In the genomic region with DNA sequence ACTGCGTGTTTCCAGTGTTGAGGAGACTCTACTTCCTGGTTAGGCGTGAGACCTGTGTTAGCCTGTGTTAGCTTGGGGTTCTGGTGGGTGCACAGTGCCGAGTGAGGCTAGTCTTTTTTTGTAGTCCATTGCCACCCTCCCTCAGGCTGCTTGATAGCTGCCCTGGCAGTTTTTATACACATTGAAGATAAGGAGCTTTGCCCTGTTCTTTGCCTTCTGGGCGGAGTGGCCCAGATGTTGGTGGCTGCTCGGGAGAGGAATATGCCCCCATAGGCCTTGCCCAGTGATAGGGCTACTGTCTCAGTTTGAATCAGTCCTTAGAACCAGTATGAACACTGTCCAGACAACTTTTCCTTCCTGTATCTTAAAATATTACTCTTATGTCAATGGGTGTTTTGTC, we compare ENCODE assay signal across 16 mouse cellular contexts. TPM values are rescaled to one million over a fixed set of nuclear protein-coding genes. Genes with fewer than 3 reads are reported as not detected.
DNase-seq lines count a peak whose midpoint lies in the region; ATAC-seq and TF ChIP-seq lines count a peak whose summit lies in the region.
"Had no signal": no experiment of that assay in that cellular context is flagged by ENCODE, and none has a peak within 500 bp of the region (broad histone marks: within the 10 kb centered on the region; RNA-seq: fewer than 3 reads in every experiment).

No protein-coding gene starts in this region.

- no peak for TF ChIP-seq CTCF in gastrocnemius, adult 2 months (IDR thresholded peaks at IDR 0.05)
- no peak for TF ChIP-seq CTCF in liver, embryonic 14.5 days (IDR thresholded peaks at IDR 0.05; ENCODE audit: low read depth)
- no peak for TF ChIP-seq CTCF in hindbrain, postnatal 0 days (IDR thresholded peaks at IDR 0.05; ENCODE audit: low read depth)

- H3K4me2 ChIP-seq in liver, embryonic 14.5 days (ENCODE audit: low read depth): peak overlapping the region; percentile 23
- H3K4me2 ChIP-seq in stomach, embryonic 15.5 days: no peak overlapping the region
- H3K4me2 ChIP-seq in hindbrain, postnatal 0 days (ENCODE audit: low read depth, low read length): no peak overlapping the region
- H3K4me2 ChIP-seq: embryonic facial prominence, embryonic 13.5 days; forebrain, embryonic 12.5 days; hindbrain, embryonic 13.5 days; midbrain, embryonic 12.5 days had no signal

- peak overlapping the region; percentile 99 for H3K27ac ChIP-seq in gastrocnemius, adult 2 months
- H3K27ac ChIP-seq in liver, embryonic 14.5 days: no peak overlapping the region
- 0 out of 2 replicates have a peak overlapping the region, but pooled peaks have one; percentile 42 for H3K27ac ChIP-seq in stomach, embryonic 15.5 days
- H3K27ac ChIP-seq in hindbrain, postnatal 0 days: no peak overlapping the region
- H3K27ac ChIP-seq: forebrain, embryonic 12.5 days; hindbrain, embryonic 13.5 days; midbrain, embryonic 12.5 days had no signal

- peak; percentile 42; the same call in 1 of the 2 replicates for ATAC-seq in liver, embryonic 14.5 days (ENCODE audit: insufficient read depth)
- no peak for ATAC-seq in stomach, embryonic 15.5 days (ENCODE audit: insufficient read depth, low FRiP score, low read depth)
- no peak for ATAC-seq in hindbrain, postnatal 0 days

- DNase-seq in gastrocnemius, adult 2 months: no peak
- no peak for DNase-seq in gastrocnemius, postnatal 4 days (ENCODE audit: low spot score in 2 of 2)
- peak; percentile 18 for DNase-seq in kidney, adult 9 months
- no peak for DNase-seq in kidney, postnatal 4 days
- DNase-seq in liver, embryonic 14.5 days (ENCODE audit: low read depth in 3 of 3, low spot score in 3 of 3): no peak
- DNase-seq in right cerebral cortex, postnatal 36 days (ENCODE audit: low spot score in 2 of 2): no peak
- no peak for DNase-seq in hindbrain, postnatal 0 days (ENCODE audit: low spot score)
- DNase-seq: cerebellum, adult 11 months; kidney, adult 11 months; lung, postnatal 10 days had no signal

- no peaks in the 10 kb centered on the region for H3K36me3 ChIP-seq in liver, embryonic 14.5 days (replicated peaks; ENCODE audit: control insufficient read depth, insufficient read depth, low read depth)
- no peaks in the 10 kb centered on the region for H3K36me3 ChIP-seq in stomach, embryonic 15.5 days
- H3K36me3 ChIP-seq in hindbrain, postnatal 0 days (ENCODE audit: insufficient read depth, low read length): no peaks in the 10 kb centered on the region
- H3K36me3 ChIP-seq: forebrain, embryonic 12.5 days; hindbrain, embryonic 13.5 days; midbrain, embryonic 12.5 days had no signal

- no peaks in the 10 kb centered on the region for H3K9me3 ChIP-seq in liver, embryonic 14.5 days (ENCODE audit: control insufficient read depth, low read length)
- H3K9me3 ChIP-seq in stomach, embryonic 15.5 days: no peaks in the 10 kb centered on the region
- no peaks in the 10 kb centered on the region for H3K9me3 ChIP-seq in hindbrain, postnatal 0 days (ENCODE audit: low read length)
- H3K9me3 ChIP-seq: embryonic facial prominence, embryonic 13.5 days; forebrain, embryonic 12.5 days; hindbrain, embryonic 13.5 days; midbrain, embryonic 12.5 days had no signal

- intact Hi-C loops in gastrocnemius, adult 2 months (cut with DNase I): no loop called here

- WGBS in liver, embryonic 14.5 days (ENCODE audit: insufficient replicate concordance): 20% methylated on average over 5 of the region's 5 CpGs
- WGBS in stomach, embryonic 15.5 days: 68% methylated on average over 5 of the region's 5 CpGs
- 90% methylated on average over 5 of the region's 5 CpGs for WGBS in hindbrain, postnatal 0 days

- no peaks in the 10 kb centered on the region for H3K27me3 ChIP-seq in liver, embryonic 14.5 days (ENCODE audit: control insufficient read depth, insufficient read depth, low read length)
- H3K27me3 ChIP-seq in stomach, embryonic 15.5 days (replicated peaks): no peaks in the 10 kb centered on the region
- H3K27me3 ChIP-seq in hindbrain, postnatal 0 days (ENCODE audit: insufficient read depth, low read length): no peaks in the 10 kb centered on the region
- H3K27me3 ChIP-seq: embryonic facial prominence, embryonic 13.5 days; forebrain, embryonic 12.5 days; hindbrain, embryonic 13.5 days; midbrain, embryonic 12.5 days had no signal

- peaks cover 16 to 42% of the 10 kb centered on the region in 2 experiments for H3K4me1 ChIP-seq in liver, embryonic 14.5 days (replicated peaks; ENCODE audit: control insufficient read depth in 2 of 2, insufficient read depth in 2 of 2, low read length in 1 of 2)
- H3K4me1 ChIP-seq in stomach, embryonic 15.5 days: peaks cover 65% of the 10 kb centered on the region
- peaks cover 18% of the 10 kb centered on the region for H3K4me1 ChIP-seq in hindbrain, postnatal 0 days (ENCODE audit: insufficient read depth, low read length)

- H3K4me3 ChIP-seq in gastrocnemius, adult 2 months: peak overlapping the region; percentile 100
- no peak overlapping the region for H3K4me3 ChIP-seq in liver, embryonic 14.5 days (ENCODE audit: insufficient read depth in 1 of 2, low read depth in 2 of 2, low read length in 2 of 2)
- no peak overlapping the region for H3K4me3 ChIP-seq in stomach, embryonic 15.5 days (replicated peaks)
- no peak overlapping the region for H3K4me3 ChIP-seq in hindbrain, postnatal 0 days (ENCODE audit: low read length)
- H3K4me3 ChIP-seq: embryonic facial prominence, embryonic 13.5 days; forebrain, embryonic 12.5 days; hindbrain, embryonic 13.5 days; midbrain, embryonic 12.5 days; myocyte had no signal

- no peak for TF ChIP-seq EP300 in liver, embryonic 14.5 days (IDR thresholded peaks at IDR 0.05; ENCODE audit: low read depth)

- no peak overlapping the region for H3K9ac ChIP-seq in liver, embryonic 14.5 days (replicated peaks)
- H3K9ac ChIP-seq in stomach, embryonic 15.5 days: no peak overlapping the region
- no peak overlapping the region for H3K9ac ChIP-seq in hindbrain, postnatal 0 days (replicated peaks; ENCODE audit: low read length)
- H3K9ac ChIP-seq: embryonic facial prominence, embryonic 13.5 days; forebrain, embryonic 12.5 days; hindbrain, embryonic 13.5 days; midbrain, embryonic 12.5 days had no signal

RNA-seq across cellular contexts. Expression of gene Vdac1, which starts 5.7 kb away (rescaled TPM):
- 1,000 to 10,000 TPM; 1,359 to 1,549 TPM for total RNA-seq in gastrocnemius, adult 2 months (2021)
- 100 to 1,000 TPM; 797 to 932 TPM for total RNA-seq in gastrocnemius, postnatal 4 days (2021)
- 47.0 and 58.9 TPM in 2 replicates for polyA plus RNA-seq in liver, embryonic 14.5 days (2012; rRNA removed)
- polyA plus RNA-seq in liver, embryonic 14.5 days (2014; fragmentation: Nextera tagmentation; extraction: Ambion mirVana): 102 and 106 TPM in 2 replicates
- 266 and 271 TPM in 2 replicates for polyA plus RNA-seq in stomach, embryonic 15.5 days (2015; fragmentation: Nextera tagmentation; extraction: Ambion mirVana)
- 276 and 314 TPM in 2 replicates for total RNA-seq in hindbrain, postnatal 0 days (2014; rRNA removed)
- 437 and 441 TPM in 2 replicates for polyA plus RNA-seq in hindbrain, postnatal 0 days (2015; fragmentation: Nextera tagmentation; extraction: Ambion mirVana)

RNA-seq across cellular contexts. Expression of gene 9530068E07Rik, which starts 29.9 kb away (rescaled TPM):
- total RNA-seq in gastrocnemius, adult 2 months (2021): 10 to 100 TPM; 41.5 to 48.5 TPM
- 100 to 1,000 TPM in 1 of 2 experiments, 10 to 100 TPM in 1; 97.0 to 100 TPM for total RNA-seq in gastrocnemius, postnatal 4 days (2021)
- 26.6 and 31.3 TPM in 2 replicates for polyA plus RNA-seq in liver, embryonic 14.5 days (2012; rRNA removed)
- 44.7 and 49.8 TPM in 2 replicates for polyA plus RNA-seq in liver, embryonic 14.5 days (2014; fragmentation: Nextera tagmentation; extraction: Ambion mirVana)
- 185 and 189 TPM in 2 replicates for polyA plus RNA-seq in stomach, embryonic 15.5 days (2015; fragmentation: Nextera tagmentation; extraction: Ambion mirVana)
- 125 and 142 TPM in 2 replicates for total RNA-seq in hindbrain, postnatal 0 days (2014; rRNA removed)
- polyA plus RNA-seq in hindbrain, postnatal 0 days (2015; fragmentation: Nextera tagmentation; extraction: Ambion mirVana): 126 and 131 TPM in 2 replicates

Comparison
In these comparisons a context has a peak if more than half of its experiments do, and no peak if none do; other contexts are left out.
1. H3K27ac ChIP-seq: peak in gastrocnemius, adult 2 months (single experiment) and stomach, embryonic 15.5 days (single experiment); none in liver, embryonic 14.5 days (single experiment) and hindbrain, postnatal 0 days (single experiment).